Mouse (Mus musculus) embryonic fibroblast, embryonic 13.5 days (primary cell): ENCODE results near the gene Rad51b.

Experiments
- CTCF ChIP-seq: IDR thresholded peaks from 2 replicates; pipeline ENCODE4 v1.5.1; 2011; ENCODE audit warnings: mild to moderate bottlenecking, control low read depth, low read length, moderate library complexity, borderline replicate concordance; ENCODE audit not compliant: insufficient read depth
- POLR2A ChIP-seq: IDR thresholded peaks from 2 replicates; pipeline ENCODE4 v1.6.1; 2011; ENCODE audit warnings: low read depth, mild to moderate bottlenecking, control low read depth, low read length, moderate library complexity

DNA sequence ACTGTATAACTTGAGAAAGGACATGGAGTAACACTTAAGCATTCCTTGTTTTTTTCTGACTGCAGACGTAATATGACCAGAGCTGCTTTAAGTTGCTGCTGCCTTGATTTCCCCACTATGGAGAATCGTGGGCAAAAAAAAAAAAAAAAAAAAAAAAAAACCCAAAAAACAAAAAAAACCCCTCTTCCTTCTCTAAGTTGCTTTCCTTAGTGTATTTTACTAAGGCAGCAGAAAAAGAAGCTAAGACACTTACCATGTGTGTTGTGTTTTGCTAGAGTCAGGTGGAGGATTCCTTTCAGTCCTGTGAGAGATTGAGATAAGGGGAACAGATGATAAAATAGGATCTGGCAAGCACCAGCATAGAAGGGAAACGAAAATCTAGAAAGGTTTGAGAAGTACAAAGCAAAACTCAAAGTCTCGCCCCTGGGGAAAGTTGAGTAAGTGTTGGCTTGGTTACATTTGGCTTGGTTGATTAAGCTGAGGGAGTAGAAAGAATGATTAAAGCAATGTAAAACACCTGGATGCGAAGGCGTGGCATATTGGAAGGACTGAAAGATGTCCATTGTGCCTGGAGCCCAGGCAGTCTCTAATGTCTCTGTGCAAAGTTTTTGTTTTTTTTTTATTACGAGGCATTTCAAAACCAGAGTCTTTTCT is 72.6 kb downstream of the Rad51b start:
- TF ChIP-seq CTCF: no peak
- no peak for TF ChIP-seq POLR2A
